Mouse (Mus musculus): ENCODE data around the gene Dnajc24. TPM values are rescaled to one million over a fixed set of nuclear protein-coding genes. Genes with fewer than 3 reads are reported as not detected.

The Dnajc24 gene
- polyA plus RNA-seq, 1 experiment from 2014 or later = 46.0 TPM

DNA sequence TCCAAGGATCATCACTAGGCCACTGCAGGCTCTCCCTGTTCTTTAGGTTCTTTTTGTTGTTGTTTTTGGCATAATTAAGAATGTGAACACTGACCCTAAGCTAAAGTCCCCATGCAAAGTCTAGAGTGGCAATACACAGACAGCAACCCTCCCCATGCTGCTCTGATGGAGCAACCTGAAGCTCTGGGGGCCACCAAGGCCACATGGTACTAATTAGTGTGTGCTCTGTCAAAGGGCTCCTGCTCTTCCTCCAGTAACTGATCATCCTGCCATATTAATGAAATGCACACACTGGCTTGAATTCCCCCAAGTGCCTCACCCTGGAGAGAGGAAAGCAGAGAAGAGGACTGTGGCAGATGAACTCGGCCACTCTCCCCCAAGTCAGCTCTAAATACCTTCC, 16.2 kb downstream of the Dnajc24 start:
- Histone ChIP-seq H3K9me3 (replicated peaks; ENCODE audit: control insufficient read depth, low read length) (no peaks in the 10 kb centered on the region), H3K4me2 (ENCODE audit: low read depth, low read length) (no peak overlapping the region), H3K27ac (replicated peaks; ENCODE audit: low read depth, low read length) (no peak overlapping the region), H3K9ac (replicated peaks; ENCODE audit: low read length) (no peak overlapping the region), H3K4me3 (ENCODE audit: low read depth, low read length) (no peak overlapping the region), H3K36me3 (replicated peaks; ENCODE audit: control insufficient read depth, insufficient read depth, low read depth, low read length) (no peaks in the 10 kb centered on the region), H3K4me1 (ENCODE audit: control insufficient read depth, insufficient read depth, low read length) (no peaks in the 10 kb centered on the region), H3K27me3 (ENCODE audit: control insufficient read depth, insufficient read depth, low read length) (no peaks in the 10 kb centered on the region)
- peak; percentile 66 for DNase-seq (ENCODE audit: low spot score)
- 26% methylated on average over 1 of the region's 1 CpGs for WGBS
- ATAC-seq (replicated peaks; ENCODE audit: insufficient number of reproducible peaks, low FRiP score, low TSS enrichment, low read depth) = peak; percentile 67; the same call in 1 of the 2 replicates

DNA sequence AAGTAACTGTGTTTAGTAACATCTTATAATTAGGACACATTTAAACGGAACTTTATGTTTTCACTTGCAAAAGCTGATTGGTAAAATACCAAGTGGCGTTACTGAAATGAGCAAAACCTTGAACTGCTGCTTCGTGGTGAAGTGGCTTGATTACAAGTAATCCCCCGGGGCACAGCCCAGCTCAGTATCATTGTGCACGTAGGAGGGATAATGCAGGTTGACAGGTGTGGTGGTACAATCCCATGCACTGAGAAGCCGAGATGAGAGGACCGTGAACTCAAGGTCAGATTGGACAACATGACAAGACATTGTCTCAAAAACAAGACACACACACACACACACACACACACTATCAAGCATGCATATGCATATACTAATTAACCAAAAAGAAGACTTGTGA, 18.1 kb downstream of the Dnajc24 start:
- H3K9me3 ChIP-seq (replicated peaks; ENCODE audit: control insufficient read depth, low read length) = no peaks in the 10 kb centered on the region
- no peak overlapping the region for H3K9ac ChIP-seq (replicated peaks; ENCODE audit: low read length)
- DNase-seq (ENCODE audit: low spot score) = peak; percentile 2
- no peaks in the 10 kb centered on the region for H3K4me1 ChIP-seq (ENCODE audit: control insufficient read depth, insufficient read depth, low read length)
- H3K4me3 ChIP-seq (ENCODE audit: low read depth, low read length) = no peak overlapping the region
- H3K4me2 ChIP-seq (ENCODE audit: low read depth, low read length) = no peak overlapping the region
- 59% methylated on average over 7 of the region's 7 CpGs for WGBS
- H3K36me3 ChIP-seq (replicated peaks; ENCODE audit: control insufficient read depth, insufficient read depth, low read depth, low read length) = no peaks in the 10 kb centered on the region
- H3K27me3 ChIP-seq (ENCODE audit: control insufficient read depth, insufficient read depth, low read length) = no peaks in the 10 kb centered on the region
- H3K27ac ChIP-seq (replicated peaks; ENCODE audit: low read depth, low read length) = no peak overlapping the region
- ATAC-seq (replicated peaks; ENCODE audit: insufficient number of reproducible peaks, low FRiP score, low TSS enrichment, low read depth) = 0 out of 2 replicates have a peak, but pooled peaks have one; percentile 73

DNA sequence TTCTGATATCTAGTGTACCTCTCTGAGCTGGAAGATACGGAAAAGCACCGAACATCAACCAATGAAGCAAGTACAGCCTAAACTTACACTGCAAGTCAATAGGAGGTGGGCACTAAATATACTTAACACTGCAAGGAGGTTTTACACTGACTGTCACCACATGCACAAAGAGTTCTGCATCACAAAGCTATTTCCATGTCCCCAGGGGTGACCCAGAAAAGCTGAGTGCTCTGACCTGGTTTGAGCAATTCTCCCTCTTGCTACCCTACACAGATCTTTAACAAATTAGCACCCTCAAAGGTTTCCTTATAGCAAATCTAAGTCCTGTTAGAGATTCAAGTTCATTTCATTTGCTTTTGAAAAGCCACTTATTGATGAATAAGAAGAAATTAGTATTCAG, 25.3 kb downstream of the Dnajc24 start:
- no peak overlapping the region for H3K4me2 ChIP-seq (ENCODE audit: low read depth, low read length)
- no peak overlapping the region for H3K9ac ChIP-seq (replicated peaks; ENCODE audit: low read length)
- ATAC-seq (replicated peaks; ENCODE audit: insufficient number of reproducible peaks, low FRiP score, low TSS enrichment, low read depth) (no peak), DNase-seq (ENCODE audit: low spot score) (no peak)
- no peaks in the 10 kb centered on the region for H3K9me3 ChIP-seq (replicated peaks; ENCODE audit: control insufficient read depth, low read length)
- no peak overlapping the region for H3K4me3 ChIP-seq (ENCODE audit: low read depth, low read length)
- no peak overlapping the region for H3K27ac ChIP-seq (replicated peaks; ENCODE audit: low read depth, low read length)
- 92% methylated on average over 2 of the region's 2 CpGs for WGBS
- H3K27me3 ChIP-seq (ENCODE audit: control insufficient read depth, insufficient read depth, low read length) = no peaks in the 10 kb centered on the region
- H3K4me1 ChIP-seq (ENCODE audit: control insufficient read depth, insufficient read depth, low read length) = no peaks in the 10 kb centered on the region
- no peaks in the 10 kb centered on the region for H3K36me3 ChIP-seq (replicated peaks; ENCODE audit: control insufficient read depth, insufficient read depth, low read depth, low read length)

DNA sequence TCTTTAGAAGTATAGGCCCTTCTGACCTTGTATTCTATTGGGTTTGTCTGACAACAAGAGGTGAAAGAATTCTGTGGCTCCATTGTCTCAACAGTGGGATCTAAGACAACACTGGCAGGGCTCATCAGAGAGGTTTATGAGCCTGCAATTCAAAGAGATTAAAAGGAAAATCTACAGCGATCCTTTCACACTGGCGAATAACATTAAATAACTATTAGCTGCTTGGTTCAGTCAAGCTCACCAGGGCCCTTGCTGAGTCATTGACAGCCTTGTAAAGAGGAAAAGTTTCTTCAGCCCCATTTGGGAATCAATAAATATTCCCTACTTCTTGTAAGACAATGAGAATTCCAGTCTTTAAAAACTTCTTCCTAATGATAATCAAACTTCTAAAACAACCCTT, 29.4 kb downstream of the Dnajc24 start:
- DNase-seq (ENCODE audit: low spot score) (no peak), ATAC-seq (replicated peaks; ENCODE audit: insufficient number of reproducible peaks, low FRiP score, low TSS enrichment, low read depth) (no peak)
- H3K27me3 ChIP-seq (ENCODE audit: control insufficient read depth, insufficient read depth, low read length) = no peaks in the 10 kb centered on the region
- H3K4me3 ChIP-seq (ENCODE audit: low read depth, low read length) = no peak overlapping the region
- no peak overlapping the region for H3K9ac ChIP-seq (replicated peaks; ENCODE audit: low read length)
- no peaks in the 10 kb centered on the region for H3K4me1 ChIP-seq (ENCODE audit: control insufficient read depth, insufficient read depth, low read length)
- H3K36me3 ChIP-seq (replicated peaks; ENCODE audit: control insufficient read depth, insufficient read depth, low read depth, low read length) = no peaks in the 10 kb centered on the region; the same call in 1 of the 2 replicates
- 25% methylated on average over 2 of the region's 2 CpGs for WGBS
- H3K9me3 ChIP-seq (replicated peaks; ENCODE audit: control insufficient read depth, low read length) = no peaks in the 10 kb centered on the region
- H3K4me2 ChIP-seq (ENCODE audit: low read depth, low read length) = no peak overlapping the region
- H3K27ac ChIP-seq (replicated peaks; ENCODE audit: low read depth, low read length) = no peak overlapping the region

DNA sequence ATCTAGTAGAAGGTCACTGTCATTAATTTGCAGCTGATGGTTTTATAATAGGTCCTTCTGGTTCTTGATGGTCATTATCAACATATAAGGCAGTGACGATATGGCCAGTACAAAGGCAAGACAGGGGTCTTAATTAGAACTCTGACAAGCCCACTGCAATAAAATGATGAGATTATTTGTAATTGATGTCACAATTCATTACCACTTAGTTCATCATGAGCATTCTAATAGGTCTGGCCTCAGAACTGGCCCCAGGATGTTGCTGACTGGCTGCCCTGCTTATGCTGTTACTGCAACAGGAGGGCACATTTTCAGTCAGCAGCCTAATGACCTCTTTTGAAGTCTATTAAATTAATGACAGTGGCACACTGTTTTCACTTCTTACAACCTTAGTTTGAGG, 39.9 kb downstream of the Dnajc24 start:
- no peaks in the 10 kb centered on the region for H3K27me3 ChIP-seq (ENCODE audit: control insufficient read depth, insufficient read depth, low read length)
- no peak overlapping the region for H3K4me3 ChIP-seq (ENCODE audit: low read depth, low read length)
- H3K4me1 ChIP-seq (ENCODE audit: control insufficient read depth, insufficient read depth, low read length) = no peaks in the 10 kb centered on the region
- H3K27ac ChIP-seq (replicated peaks; ENCODE audit: low read depth, low read length) = no peak overlapping the region
- ATAC-seq (replicated peaks; ENCODE audit: insufficient number of reproducible peaks, low FRiP score, low TSS enrichment, low read depth) = no peak
- 91% methylated on average over 1 of the region's 1 CpGs for WGBS
- no peak overlapping the region for H3K9ac ChIP-seq (replicated peaks; ENCODE audit: low read length)
- no peaks in the 10 kb centered on the region for H3K36me3 ChIP-seq (replicated peaks; ENCODE audit: control insufficient read depth, insufficient read depth, low read depth, low read length)
- H3K4me2 ChIP-seq (ENCODE audit: low read depth, low read length) = no peak overlapping the region
- H3K9me3 ChIP-seq (replicated peaks; ENCODE audit: control insufficient read depth, low read length) = no peaks in the 10 kb centered on the region
- no peak for DNase-seq (ENCODE audit: low spot score)

DNA sequence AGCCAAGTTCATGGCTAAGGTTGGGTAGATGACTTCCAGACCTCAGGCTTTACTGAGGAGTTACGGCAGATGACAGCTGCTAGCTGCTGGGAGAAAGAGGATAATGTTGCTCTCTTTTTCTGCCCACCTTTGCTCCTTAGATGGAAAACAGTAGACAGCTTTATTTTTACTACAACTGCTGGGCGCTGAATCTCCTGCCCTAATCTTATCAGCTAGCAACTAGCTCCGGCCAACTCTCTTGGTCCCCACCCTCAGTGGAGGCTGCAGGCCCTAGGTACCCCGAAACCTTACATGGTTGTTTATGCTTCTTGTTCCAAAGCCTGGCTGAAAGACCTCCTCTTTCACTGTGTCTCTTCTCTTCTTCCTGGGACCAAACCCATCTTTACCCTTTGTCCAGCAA, 49.5 kb downstream of the Dnajc24 start:
- no peak for DNase-seq (ENCODE audit: low spot score)
- Histone ChIP-seq H3K4me1 (ENCODE audit: control insufficient read depth, insufficient read depth, low read length) (no peaks in the 10 kb centered on the region), H3K9me3 (replicated peaks; ENCODE audit: control insufficient read depth, low read length) (no peaks in the 10 kb centered on the region), H3K9ac (replicated peaks; ENCODE audit: low read length) (no peak overlapping the region), H3K4me2 (ENCODE audit: low read depth, low read length) (no peak overlapping the region), H3K27ac (replicated peaks; ENCODE audit: low read depth, low read length) (no peak overlapping the region), H3K4me3 (ENCODE audit: low read depth, low read length) (no peak overlapping the region), H3K36me3 (replicated peaks; ENCODE audit: control insufficient read depth, insufficient read depth, low read depth, low read length) (no peaks in the 10 kb centered on the region), H3K27me3 (ENCODE audit: control insufficient read depth, insufficient read depth, low read length) (no peaks in the 10 kb centered on the region)
- ATAC-seq (replicated peaks; ENCODE audit: insufficient number of reproducible peaks, low FRiP score, low TSS enrichment, low read depth) = no peak
- WGBS = 83% methylated on average over 4 of the region's 4 CpGs

DNA sequence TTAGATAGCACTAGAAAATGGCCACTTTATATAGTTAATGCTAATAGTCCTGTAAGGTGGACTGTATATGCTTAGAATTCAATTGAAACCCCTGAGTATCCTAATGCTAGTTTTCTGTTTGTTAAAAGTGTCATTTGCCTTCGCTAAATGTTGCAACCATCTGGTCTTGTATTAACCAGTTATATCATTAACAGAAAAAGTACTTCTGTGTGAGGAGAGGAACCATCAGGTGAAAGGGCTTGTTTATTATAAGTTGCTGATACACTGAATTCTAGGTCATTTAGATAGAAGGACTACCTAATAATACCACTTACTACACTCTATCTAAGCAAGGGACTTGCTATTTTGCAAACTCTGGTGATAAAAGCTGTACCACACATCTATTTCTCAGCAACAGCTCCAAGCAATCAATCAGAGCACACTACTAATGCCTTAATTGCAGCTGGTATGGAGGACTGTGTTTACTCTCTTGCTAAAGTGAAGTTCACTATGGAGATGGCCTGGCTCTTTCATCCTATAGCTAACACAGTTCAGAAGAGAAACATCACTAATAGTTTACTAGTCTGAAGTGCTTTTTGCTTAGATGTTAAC, 51.9 kb downstream of the Dnajc24 start:
- H3K4me1 ChIP-seq (ENCODE audit: control insufficient read depth, insufficient read depth, low read length) = no peaks in the 10 kb centered on the region
- H3K27me3 ChIP-seq (ENCODE audit: control insufficient read depth, insufficient read depth, low read length) = no peaks in the 10 kb centered on the region
- WGBS = 92% methylated on average over 1 of the region's 1 CpGs
- H3K9ac ChIP-seq (replicated peaks; ENCODE audit: low read length) = no peak overlapping the region
- H3K9me3 ChIP-seq (replicated peaks; ENCODE audit: control insufficient read depth, low read length) = no peaks in the 10 kb centered on the region
- no peak overlapping the region for H3K4me3 ChIP-seq (ENCODE audit: low read depth, low read length)
- H3K36me3 ChIP-seq (replicated peaks; ENCODE audit: control insufficient read depth, insufficient read depth, low read depth, low read length) = no peaks in the 10 kb centered on the region
- ATAC-seq (replicated peaks; ENCODE audit: insufficient number of reproducible peaks, low FRiP score, low TSS enrichment, low read depth) = no peak
- no peak overlapping the region for H3K27ac ChIP-seq (replicated peaks; ENCODE audit: low read depth, low read length)
- no peak for DNase-seq (ENCODE audit: low spot score)
- no peak overlapping the region for H3K4me2 ChIP-seq (ENCODE audit: low read depth, low read length)

DNA sequence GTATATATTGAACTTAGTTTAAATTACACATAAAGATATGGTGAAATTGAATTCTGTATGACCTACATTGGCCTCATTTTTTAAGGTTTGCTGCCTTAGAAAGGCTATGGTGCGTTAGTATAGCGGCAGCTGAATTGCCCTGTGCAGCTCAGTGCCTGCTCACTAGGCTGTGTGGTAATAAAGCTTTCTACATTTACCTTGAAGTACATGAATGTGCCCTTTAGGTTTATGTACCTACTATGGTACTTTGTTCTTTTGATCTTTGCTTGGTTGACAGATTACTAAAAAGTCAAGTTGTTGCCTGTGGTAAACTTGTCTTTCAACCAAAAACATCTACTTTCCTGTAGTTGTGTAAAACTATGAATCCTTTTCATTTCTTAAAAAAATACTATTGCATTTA, 53.2 kb downstream of the Dnajc24 start:
- ATAC-seq (replicated peaks; ENCODE audit: insufficient number of reproducible peaks, low FRiP score, low TSS enrichment, low read depth) (no peak), DNase-seq (ENCODE audit: low spot score) (no peak)
- no peak overlapping the region for H3K27ac ChIP-seq (replicated peaks; ENCODE audit: low read depth, low read length)
- no peaks in the 10 kb centered on the region for H3K4me1 ChIP-seq (ENCODE audit: control insufficient read depth, insufficient read depth, low read length)
- H3K27me3 ChIP-seq (ENCODE audit: control insufficient read depth, insufficient read depth, low read length) = no peaks in the 10 kb centered on the region
- 92% methylated on average over 2 of the region's 2 CpGs for WGBS
- H3K4me3 ChIP-seq (ENCODE audit: low read depth, low read length) = no peak overlapping the region
- no peaks in the 10 kb centered on the region for H3K36me3 ChIP-seq (replicated peaks; ENCODE audit: control insufficient read depth, insufficient read depth, low read depth, low read length)
- H3K4me2 ChIP-seq (ENCODE audit: low read depth, low read length) = no peak overlapping the region
- H3K9me3 ChIP-seq (replicated peaks; ENCODE audit: control insufficient read depth, low read length) = no peaks in the 10 kb centered on the region
- no peak overlapping the region for H3K9ac ChIP-seq (replicated peaks; ENCODE audit: low read length)
